Mouse (Mus musculus) c-Kit-positive CD71-negative TER-119-negative erythroid progenitor cells, embryonic 14.5 days (primary cell): ENCODE measurements around the gene Ssh1.

ENCODE experiments used
- DNase-seq: peaks from one replicate; pipeline ENCODE4 v3.0.0-alpha.2; 2013; ENCODE audit warnings: low read depth

The Ssh1 gene

DNA sequence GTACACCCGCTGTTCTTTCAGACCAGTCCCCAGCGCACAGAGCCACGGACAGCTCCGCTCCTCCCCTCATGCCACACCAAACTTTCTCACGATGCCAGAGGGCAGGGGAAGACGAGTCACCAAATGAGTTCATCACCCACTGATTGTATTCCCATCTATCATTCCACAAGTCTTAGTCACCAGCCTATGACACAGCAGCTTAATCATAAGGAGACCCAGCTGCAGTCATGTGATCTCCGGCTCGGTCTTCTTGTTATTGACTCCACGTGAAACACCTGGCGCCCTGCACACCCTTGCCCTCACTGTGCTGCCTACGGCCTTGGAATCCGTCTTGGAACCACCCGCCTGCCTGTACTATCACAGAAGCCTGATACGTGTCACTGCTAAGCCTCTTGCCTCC lies 28.7 kb downstream of the Ssh1 start:
- no peak for DNase-seq

DNA sequence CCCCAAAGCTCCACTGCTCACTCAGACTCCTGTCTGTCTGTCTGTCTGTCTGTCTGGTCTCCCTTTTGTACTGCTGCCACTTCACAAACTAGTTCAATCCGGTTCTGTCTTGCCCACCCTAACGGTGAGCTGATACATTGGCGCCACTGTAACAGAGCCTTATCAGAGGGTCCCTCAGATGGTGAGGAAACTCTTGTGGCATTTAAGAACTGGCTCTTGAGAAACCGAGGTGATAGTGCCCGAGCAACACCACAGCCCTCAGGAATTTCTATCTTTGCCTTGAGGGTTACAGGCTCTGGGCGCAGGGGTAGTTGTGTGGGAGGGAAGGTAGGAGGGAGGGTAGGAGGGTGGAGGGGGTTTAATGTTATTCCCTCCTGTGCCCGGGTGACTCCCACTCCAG lies 31.9 kb downstream of the Ssh1 start:
- no peak for DNase-seq

DNA sequence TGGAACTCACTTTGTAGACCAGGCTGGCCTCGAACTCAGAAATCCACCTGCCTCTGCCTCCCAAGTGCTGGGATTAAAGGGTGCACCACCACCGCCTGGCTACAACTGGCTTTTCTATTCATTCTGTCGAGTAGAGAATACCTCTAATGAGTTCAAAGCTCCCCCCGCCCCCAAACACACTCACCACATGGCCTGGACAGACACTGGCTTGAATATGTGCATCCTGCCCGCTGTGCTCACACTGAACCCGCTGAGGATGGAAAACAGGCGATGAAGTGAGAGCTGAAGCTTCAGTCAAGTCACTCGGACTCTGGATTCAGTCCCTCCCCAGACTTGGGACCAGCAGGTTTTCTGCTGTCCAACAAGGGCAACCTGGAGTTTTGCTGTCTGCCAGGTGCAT lies 33.3 kb downstream of the Ssh1 start:
- no peak for DNase-seq

DNA sequence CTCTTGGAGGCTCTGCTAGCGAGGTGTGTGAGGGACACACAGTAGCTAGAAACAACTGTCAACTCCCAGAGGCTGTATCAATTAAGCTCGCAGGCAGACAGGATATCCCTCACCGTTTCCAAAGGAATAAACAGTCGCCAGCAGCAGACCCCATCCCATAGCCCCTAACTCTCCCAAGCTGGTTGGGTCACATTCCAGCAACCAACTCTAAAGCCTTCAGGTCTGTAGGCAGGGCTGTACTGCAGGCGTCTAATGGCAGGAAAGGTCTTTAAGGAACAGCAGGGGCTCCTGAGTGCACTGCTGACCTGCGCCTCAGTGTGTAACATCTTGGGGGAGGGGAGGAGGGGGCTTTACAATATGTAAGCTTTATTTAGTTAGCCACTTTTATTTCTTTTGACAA lies 34.7 kb downstream of the Ssh1 start:
- no peak for DNase-seq

DNA sequence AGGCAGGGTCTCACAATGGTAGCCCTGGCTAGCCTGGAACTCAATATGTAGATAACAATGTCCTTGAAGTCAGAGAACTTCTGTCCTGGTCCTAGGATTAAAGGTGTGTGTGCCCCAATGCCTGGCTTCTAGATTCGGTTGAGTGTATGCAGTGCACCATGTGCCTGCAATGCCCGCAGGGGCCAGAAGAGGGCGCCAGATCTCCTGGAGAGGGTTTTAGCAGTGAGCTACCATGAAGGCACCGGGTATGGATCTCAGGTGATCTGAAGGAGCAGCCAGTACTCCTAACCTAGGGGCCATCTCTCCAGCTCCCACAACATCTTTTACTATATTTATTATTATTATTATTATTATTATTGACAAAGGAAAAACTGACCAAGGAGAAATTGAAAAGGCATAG lies 37.2 kb downstream of the Ssh1 start:
- peak; percentile 86 for DNase-seq

DNA sequence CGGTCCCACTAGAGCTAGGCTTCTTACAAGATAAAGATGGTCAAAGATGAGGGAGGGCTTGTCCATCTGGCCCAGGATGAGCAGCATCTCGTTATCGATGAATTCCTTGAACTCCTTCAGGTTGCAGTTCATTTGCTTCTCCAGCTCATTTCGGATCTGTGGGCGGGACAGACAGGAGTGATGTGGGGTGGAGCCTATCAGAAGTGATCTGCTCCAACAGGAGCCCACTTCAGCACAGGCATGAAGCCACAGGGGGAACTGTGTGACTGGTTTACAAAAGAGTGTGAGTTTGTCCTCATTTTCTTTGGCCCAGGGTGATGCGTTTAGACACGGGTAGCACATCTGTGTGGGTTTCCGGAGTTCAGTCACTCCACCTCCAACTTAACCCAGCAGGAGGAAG lies 38.0 kb downstream of the Ssh1 start:
- DNase-seq: no peak

DNA sequence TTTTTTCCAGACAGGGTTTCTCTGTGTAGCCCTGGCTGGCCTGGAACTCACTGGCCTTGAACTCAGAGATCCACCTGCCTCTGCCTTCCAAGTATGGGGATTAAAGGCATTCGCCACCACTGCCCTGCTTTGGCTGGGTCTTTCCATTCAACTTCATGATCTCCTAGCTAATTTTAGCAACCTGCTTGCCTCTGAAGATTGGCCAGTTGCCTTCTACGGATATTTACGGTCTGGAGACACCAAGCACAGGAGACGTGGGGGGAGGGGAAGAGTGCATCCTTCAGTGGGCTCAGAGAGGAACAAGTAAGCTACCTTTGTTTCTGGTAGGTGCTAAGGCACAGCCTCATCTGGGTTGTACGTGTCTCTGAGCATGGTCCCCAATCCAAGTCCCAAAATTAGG lies 38.4 kb downstream of the Ssh1 start:
- DNase-seq: no peak

DNA sequence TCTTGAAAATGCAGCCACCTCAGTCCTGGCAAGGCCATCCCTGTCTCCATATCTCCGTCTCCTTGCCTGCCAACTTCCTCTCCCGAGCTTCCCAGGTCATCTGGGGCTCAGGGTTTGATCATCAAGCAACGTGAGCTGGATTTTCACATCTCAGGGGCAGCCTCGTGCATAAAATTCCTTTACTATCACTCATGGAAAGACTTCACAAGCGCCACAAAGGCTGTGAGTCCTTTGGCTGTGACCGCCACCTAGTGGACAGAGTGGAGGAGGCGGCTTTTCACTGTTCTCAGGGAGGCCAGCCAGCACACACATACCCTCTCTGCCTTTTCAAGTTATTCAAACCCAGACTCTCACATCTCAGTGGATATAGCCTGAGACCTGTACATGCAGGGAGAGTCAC lies 39.3 kb downstream of the Ssh1 start:
- peak; percentile 86 for DNase-seq

DNA sequence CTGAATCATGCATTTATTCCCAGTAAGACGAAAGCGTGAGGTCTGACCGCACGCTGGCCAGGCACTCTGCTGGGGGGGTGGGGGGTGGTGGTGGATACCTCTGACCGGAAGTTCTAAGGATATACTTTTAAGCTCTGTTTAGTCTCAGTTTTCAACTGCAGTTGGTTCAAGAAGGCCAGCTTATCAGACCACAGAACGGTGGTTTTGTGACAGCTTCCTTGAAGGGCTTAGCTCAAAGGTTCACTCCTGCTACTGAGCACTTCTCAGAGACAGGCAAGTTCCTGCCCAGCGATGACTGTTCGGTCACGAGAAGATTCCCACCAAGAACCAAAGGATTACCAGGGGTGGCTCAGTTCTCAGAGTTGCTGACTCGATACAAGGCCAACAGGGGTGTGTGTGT lies 41.2 kb downstream of the Ssh1 start:
- no peak for DNase-seq

DNA sequence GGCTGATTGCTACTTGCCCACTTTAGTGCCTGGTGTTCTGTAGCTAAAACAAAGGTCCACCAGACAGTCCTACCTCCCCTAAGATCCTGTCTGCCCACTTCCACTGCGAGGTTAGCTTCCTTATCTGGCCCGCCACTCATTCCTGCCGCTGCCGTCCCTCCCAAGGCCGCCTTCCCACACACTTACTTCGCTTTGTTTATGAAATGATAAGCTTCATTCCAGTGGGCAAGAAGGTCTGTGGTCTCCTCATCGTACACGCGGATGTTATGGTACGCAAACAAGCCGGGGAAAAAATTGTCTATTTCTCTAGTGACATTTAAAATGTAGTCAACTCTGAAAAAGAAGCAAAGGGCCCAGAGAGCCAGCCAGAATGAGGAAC lies 42.0 kb downstream of the Ssh1 start:
- DNase-seq: no peak

DNA sequence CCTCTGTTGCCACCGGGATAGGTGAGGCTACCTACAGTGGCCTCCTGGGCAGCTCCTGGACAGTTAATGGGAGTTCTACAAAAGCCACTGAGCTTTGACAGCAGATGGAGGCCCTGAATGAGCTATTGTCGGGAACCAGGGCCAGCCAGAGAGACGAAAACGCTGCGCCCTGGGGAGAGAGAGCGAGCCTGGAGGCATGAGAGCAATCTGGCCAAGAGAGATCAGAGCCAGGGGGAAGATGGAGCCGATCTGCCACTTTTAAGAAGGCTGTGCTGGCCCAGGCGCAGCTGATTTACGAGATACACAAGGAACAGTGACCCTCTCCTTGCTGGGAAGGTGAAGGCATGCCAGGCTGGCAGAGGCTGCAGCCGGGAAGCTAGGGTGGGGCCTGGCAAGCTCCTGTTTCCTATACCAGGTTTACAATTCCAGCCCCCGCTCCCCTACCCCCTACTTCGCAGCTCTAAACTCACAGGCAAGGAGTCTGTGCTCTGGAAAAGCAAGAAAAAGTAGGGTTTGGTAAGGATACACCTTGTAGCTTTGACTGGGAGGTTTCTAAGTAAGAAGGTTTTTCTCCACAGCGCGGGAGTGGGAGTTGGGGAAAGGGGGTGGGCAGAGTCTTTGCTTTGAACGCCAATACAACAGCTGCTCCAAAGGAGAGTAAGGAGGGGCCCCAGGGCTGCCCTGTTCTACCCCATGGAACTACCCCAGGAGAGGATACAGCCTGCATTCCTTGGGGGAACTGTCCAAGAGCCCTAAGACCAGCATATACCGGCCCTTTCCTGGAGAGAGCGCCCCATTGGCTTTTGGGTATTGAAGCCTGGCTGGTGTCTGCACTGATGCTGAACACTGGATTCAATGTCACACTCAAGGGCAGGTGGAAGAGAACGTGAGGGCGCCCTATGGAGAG lies 42.7 kb downstream of the Ssh1 start:
- DNase-seq: no peak

DNA sequence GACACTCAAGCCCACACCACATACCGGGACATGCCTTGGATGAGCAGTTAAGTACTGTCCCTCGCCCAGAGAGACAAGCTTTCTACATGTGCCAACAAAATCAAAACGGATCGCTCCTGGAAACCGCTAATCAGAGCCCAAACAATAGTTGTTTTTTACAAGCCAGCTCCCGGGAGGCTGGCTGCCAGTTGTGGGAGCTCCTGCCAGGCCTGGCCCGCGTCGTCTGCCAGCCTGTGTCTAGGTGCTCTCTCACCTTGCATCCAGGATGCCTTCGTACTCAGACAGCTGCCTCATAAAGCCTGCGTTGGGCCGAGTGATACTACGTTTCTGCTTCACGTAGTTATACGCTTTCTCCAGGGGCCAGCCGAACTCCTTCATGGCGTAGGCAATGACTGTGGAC lies 43.6 kb downstream of the Ssh1 start:
- no peak for DNase-seq

DNA sequence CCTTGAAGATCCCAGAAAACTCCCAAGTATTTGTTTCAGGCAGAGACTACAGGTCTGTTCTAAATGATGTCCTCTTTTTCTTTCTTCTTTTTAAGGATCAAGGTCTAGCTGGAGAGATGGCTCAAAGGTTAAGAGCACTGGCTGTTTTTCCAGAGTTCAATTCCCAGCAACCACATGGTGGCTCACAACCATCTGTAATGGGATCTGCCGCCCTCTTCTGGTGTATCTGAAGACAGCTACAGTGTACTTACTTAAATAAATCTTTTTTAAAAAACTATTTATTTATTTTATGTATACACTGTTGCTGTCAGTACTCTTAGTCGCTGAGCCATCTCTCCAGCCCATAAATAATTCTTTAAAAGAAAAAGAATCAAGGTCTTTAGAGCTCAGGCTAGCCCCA lies 46.4 kb downstream of the Ssh1 start:
- no peak for DNase-seq

DNA sequence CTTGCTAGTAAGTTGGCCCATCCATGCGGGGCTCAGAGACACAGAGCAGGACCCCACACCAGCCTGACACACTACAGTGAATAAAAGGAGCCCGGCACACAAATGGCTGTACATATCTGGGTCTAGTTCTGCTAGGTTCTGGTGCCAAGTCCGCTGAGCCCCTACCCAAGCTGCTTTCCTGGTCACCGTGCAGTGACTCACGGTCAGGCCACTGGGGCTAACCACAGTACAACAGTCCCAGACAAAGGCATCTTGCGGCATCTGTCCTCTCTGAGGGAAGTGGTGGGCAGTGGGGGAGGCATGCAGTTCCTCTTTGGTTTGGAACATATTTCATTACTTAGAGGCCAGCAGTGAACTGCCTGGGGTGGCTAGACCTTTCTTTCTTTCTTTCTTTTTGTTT lies 48.6 kb downstream of the Ssh1 start:
- DNase-seq: peak; percentile 57

DNA sequence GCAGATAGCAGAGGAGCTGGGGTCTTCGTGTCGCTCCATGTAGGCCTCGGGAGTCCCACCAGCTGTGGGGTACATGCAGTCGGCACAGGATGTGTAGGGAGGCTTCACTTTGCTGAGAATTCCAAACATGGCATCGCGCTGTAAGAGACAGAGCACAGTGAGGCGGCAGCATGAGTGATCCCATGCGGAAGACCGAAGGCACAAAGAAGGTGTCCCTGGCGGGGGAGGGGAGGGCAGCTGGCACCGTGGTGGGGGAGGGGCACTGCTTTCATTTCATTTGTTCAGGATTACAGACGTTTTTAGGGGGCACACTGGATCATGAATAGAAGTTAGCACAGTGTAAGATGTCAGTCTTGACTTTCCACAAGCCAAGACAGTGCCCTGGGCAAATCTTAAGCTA lies 50.4 kb downstream of the Ssh1 start:
- no peak for DNase-seq

DNA sequence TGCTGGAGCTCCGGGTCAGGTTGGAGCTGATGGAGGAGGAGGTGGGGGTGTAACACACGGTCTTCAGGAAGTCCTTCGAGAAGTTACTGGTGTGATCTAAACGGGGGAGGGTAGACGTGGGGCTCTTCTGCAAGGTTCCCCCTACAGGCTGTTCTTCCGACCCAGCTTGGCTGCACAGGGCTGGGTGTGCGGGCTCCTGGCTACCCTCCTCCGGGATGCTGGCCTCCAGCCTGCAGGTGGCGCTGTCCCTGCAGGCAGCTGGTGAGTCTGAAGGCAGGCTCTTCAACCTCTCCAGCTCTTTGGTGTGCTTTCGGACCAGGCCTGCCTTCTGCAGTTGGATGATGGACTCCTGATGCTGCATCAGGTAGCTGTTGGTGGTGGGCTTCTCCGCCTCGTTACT lies 51.1 kb downstream of the Ssh1 start:
- no peak for DNase-seq

DNA sequence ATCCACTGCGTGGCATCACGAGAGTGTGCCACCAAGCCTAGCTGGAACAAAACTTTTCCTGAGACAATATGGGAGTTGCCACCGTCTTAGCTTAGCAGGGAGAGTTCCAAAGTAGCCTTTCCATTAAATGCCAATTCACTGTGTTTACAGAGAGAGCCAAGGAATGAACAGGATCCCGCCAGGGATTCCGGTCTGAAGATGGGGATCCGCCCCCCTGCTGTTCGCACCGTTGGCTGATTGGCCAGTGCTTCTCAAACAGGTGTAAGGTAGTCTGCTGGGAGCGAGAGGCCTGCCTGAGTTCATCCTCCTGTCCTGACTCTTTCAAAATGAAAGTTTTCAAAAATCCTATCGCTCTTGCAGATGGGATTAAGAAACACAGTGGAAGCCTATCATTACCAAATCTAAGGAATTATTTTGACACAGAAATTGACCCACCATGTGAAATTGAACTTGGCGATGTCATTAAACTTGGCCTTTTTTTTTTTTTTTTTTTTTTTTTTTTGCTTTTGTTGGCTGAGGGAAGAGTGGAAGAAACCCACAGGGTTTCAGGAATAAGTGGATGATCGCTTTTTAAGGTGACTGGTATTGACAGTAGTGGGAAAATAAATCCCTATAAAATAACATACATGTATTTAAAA lies 54.3 kb downstream of the Ssh1 start:
- DNase-seq: no peak

DNA sequence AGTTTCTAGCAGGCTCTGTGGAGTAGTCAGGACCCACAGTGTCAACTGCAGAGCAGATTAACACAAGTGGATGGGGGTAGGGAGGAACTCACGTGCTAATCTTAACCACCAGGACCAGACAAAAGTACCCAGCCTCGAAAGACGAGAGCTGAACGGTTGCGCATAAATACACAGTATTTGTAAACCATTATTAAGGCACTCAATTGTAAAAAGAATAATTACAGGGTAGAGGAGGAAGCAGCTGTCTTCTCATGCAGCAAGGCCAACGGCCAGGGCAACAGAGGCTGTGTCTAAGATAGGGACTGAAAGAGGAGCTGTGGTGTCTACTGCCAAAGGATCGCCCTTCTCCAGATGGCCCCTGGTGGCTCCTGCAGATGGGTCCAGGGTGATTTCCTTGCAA lies 56.0 kb downstream of the Ssh1 start:
- no peak for DNase-seq

DNA sequence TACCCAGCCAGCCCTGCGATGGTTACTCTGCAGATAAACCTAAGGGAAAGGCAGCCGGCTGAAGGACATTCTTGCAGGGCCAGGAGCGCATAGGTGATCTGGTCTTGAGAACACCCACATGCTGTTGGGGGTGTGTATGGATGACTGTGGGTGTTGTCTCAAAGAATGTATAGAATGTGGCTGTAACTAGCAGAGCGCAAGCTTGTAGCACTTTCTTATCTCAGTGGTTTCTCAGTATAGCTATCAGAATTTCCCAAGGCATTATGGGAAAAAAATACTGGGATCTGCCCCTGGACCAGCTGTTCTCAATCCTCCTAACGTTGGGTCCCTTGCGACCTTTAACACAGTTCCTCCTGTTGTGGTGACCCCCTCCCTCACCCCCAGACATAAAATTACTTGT lies 59.8 kb downstream of the Ssh1 start:
- no peak for DNase-seq

DNA sequence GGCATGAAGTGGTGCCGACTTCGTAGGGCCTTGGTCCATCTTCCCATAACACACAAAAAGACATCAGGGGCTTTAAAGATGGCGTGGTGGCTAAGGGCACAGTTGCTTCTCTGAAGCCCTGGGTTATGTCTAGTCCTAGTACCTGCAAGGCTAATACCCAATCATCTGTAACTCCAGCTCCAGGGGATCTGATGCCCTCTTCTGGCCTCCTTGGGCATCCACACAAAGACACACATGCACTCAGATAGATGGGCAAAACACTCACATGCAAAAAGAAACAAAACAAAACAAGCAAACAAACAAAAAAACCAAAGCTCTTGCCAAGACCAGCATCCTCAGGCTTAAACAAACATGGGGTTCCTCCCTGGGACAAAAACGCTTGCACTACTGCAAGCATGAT lies 60.2 kb downstream of the Ssh1 start:
- DNase-seq: no peak

DNA sequence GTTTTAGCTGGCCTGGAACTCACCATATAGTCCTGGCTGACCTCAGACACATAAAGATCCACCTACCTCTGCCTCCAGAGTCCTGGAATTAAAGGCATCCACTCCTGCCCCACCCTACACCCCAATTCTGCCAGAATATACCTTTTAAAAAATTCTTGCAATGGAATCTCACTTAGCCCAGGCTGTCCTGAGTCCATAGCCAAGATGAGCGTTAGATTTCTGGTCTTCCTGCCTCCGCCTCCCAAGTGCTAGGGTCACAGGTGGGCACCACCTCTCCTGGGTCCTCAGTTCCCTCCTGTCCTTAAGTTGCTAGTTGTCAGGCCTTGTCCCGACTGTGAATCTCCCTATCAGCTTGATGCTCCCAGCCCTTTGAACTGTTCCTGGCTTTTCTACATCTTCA lies 61.4 kb downstream of the Ssh1 start:
- DNase-seq: no peak

DNA sequence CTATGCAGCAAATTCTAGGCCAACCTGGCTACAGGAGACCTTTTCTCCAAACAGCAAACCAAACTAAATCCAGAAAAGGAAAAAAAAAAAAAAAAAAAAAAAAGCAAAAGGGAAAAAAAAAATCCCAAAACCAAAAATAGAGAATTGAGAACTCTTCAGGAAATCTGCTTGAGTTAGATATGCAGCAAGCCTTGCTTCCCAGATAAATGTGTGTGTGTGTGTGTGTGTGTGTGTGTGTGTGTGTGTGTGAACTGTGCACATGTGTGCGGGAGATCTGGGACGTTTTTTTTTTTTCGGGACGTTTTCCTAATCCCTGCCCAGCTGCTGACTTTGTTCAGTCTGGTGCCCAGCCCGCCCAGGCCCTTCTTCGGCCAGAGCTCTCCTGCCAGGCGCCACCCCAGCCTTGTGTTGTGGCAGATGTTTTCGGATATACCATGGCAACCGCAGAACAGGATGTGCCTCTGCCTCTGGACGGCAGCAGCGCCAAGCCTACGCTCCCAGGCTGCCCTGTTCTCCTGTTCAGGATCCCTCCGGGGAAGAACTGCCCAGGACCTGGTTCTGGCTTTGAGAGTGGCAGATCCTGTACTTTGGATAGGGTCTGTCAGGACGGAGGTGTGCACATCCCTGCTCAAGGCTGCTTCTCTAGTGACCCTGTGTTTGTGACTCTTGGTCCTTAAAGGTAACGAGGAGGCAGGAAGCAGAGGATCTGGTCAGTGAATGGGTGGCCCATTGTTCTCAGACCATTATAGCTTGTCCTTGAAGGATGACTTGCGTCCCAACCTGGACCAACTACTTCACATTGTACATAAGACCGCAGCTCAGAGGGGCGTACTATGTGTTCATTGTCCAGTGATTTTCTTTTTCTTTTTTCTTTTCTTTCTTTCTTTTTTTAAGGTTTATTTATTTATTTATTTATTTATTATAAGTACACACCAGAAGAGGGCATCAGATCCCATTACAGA lies 62.8 kb downstream of the Ssh1 start:
- no peak for DNase-seq
